Mouse (Mus musculus): Measurements from ENCODE around the gene Aif1l.

Aif1l gene

DNA sequence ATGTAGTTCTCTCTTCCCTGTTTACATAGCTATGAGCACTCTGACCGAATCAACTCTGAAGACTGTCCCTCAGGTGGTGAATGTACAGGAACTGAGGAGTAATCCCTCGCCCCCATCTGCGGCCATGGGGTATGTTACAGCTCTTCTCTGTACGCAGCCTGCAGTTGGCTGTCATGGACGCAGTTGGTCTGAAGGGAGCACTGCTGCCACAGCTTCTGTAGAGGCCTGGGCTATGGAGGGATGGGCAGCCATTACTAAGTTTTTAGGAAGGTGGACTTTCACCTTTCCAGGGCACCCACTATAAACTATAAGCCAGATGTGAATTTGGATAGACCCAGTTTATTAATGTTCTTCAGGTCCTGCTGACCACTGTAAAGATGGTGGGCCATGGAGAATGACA, 70.3 kb downstream of the Aif1l start:
- no peak for DNase-seq
